In the genomic region with DNA sequence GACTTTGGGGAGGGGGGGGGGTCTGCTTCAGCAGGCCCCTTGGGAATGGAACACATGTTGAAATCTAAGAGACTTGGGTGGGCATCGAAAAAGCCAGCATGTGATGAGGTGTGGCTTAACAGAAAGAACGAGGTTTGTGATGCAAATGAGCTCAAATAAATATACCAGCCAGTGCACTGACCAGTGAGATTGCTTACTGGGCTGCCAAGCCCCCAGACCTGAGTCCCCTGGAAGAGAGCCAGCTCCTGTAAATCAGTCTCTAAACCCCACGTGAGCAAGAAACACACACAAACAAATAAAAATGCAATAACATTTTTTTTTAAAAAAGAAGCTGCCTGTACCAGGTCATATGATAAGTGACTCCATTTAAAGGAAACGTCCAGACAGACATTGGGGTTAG, we compare ENCODE assay signal across 10 mouse cellular contexts. TPM values are rescaled to one million over a fixed set of nuclear protein-coding genes. Genes with fewer than 3 reads are reported as not detected.
A peak's percentile ranks its signal among the peaks of the same experiment; 100 is the strongest.
DNase-seq lines count a peak whose midpoint lies in the region; TF ChIP-seq lines count a peak whose summit lies in the region.
"Had no signal": no experiment of that assay in that cellular context is flagged by ENCODE, and none has a peak within 500 bp of the region (broad histone marks: within the 10 kb centered on the region; RNA-seq: fewer than 3 reads in every experiment).

No protein-coding gene starts in this region.

- no peak for TF ChIP-seq POLR2A in brain, embryonic 14.5 days (IDR thresholded peaks at IDR 0.05; ENCODE audit: borderline replicate concordance, extremely low read depth, insufficient read depth, insufficient read length, poor library complexity, severe bottlenecking)

- peak; percentile 44 to 58 for DNase-seq in cerebellum, postnatal 10 days
- DNase-seq in cerebellum, postnatal 25 days: no peak
- DNase-seq in layer of hippocampus, adult 2 months (ENCODE audit: low spot score in 2 of 2): no peak
- DNase-seq in layer of hippocampus, postnatal 25 days (ENCODE audit: extremely low spot score in 1 of 2, low spot score in 1 of 2): no peak
- DNase-seq in brain, embryonic 14.5 days (ENCODE audit: low read depth): peak; percentile 33
- peak; percentile 64 to 68 for DNase-seq in kidney, postnatal 36 days
- no peak for DNase-seq in left cerebral cortex, adult 8-10 months (ENCODE audit: low spot score in 2 of 2)
- no peak for DNase-seq in thymus, postnatal 0 days (ENCODE audit: low spot score)
- DNase-seq: thymus, adult 18-20 months had no signal

- H3K27ac ChIP-seq in layer of hippocampus, adult 2 months: peak overlapping the region; percentile 39; the same call in 1 of the 2 replicates
- H3K27ac ChIP-seq: hindbrain, embryonic 15.5 days had no signal

- TF ChIP-seq CTCF in layer of hippocampus, adult 2 months (conservative IDR thresholded peaks at IDR 0.05): no peak
- no peak for TF ChIP-seq CTCF in brain, embryonic 14.5 days (IDR thresholded peaks at IDR 0.05; ENCODE audit: borderline replicate concordance, extremely low read depth, insufficient read depth, insufficient read length)

- H3K4me3 ChIP-seq in layer of hippocampus, adult 2 months: no peak overlapping the region
- H3K4me3 ChIP-seq: hindbrain, embryonic 15.5 days had no signal

RNA-seq across cellular contexts. Expression of a gene that starts 17.5 kb away (rescaled TPM):
- total RNA-seq in layer of hippocampus, adult 2 months (2021): 1 to 10 TPM; 3.9 to 4.5 TPM
- total RNA-seq in layer of hippocampus, postnatal 25 days (2021): 1 to 10 TPM; 6.4 to 6.9 TPM
- polyA plus RNA-seq in brain, embryonic 14.5 days (2012; rRNA removed): 4.9 and 6.1 TPM in 2 replicates
- total RNA-seq in left cerebral cortex, adult 8-10 months (2022): 1 to 10 TPM; 5.0 to 6.8 (median 5.4) TPM
- 13.4 and 14.8 TPM in 2 replicates for polyA plus RNA-seq in thymus, postnatal 0 days (2015; fragmentation: Nextera tagmentation; extraction: Ambion mirVana)

RNA-seq across cellular contexts. Expression of a gene that starts 51.7 kb away (rescaled TPM):
- total RNA-seq in layer of hippocampus, adult 2 months (2021): 10 to 100 TPM in 1 of 2 experiments, 1 to 10 TPM in 1; 8.8 to 13.0 TPM
- total RNA-seq in layer of hippocampus, postnatal 25 days (2021): 1 to 10 TPM; 8.7 to 8.8 TPM
- 1.3 and 3.1 TPM in 2 replicates for polyA plus RNA-seq in brain, embryonic 14.5 days (2012; rRNA removed)
- total RNA-seq in left cerebral cortex, adult 8-10 months (2022): 10 to 100 TPM in 1 of 4 experiments, 1 to 10 TPM in 3; 6.4 to 11.9 (median 8.2) TPM
- 1.9 and 2.4 TPM in 2 replicates for polyA plus RNA-seq in thymus, postnatal 0 days (2015; fragmentation: Nextera tagmentation; extraction: Ambion mirVana)

Comparison
In these comparisons a context has a peak if more than half of its experiments do, and no peak if none do; other contexts are left out.
1. DNase-seq: peak in cerebellum, postnatal 10 days (2 of 2), brain, embryonic 14.5 days (single experiment) and kidney, postnatal 36 days (2 of 2); none in cerebellum, postnatal 25 days (0 of 2), layer of hippocampus, adult 2 months (0 of 2), layer of hippocampus, postnatal 25 days (0 of 2), left cerebral cortex, adult 8-10 months (0 of 2) and thymus, postnatal 0 days (single experiment).